Mouse (Mus musculus): Measurements from ENCODE around the gene Tnfrsf19. TPM values are rescaled to one million over a fixed set of nuclear protein-coding genes. Genes with fewer than 3 reads are reported as not detected.

The Tnfrsf19 gene
- total RNA-seq (2023), result under 1 TPM; 0.24 to 0.99 TPM

GRCm38 (mm10) chr14:61046091-61046681 lies at the start of gene Tnfrsf19:
TSS of gene Tnfrsf19 (minus strand) at chr14:61046490.

Other genes starting within 250 kb of the Tnfrsf19 start
- gene Sacs, start 92.0 kb upstream of the Tnfrsf19 start, total RNA-seq (2023), result 1 to 10 TPM; 4.2 to 4.7 TPM
- not detected for gene Sgcg, start 212.0 kb upstream of the Tnfrsf19 start, total RNA-seq (2023)

All from neutrophil, adult 59 days (primary cell).